ENCODE assay signal across 21 mouse cellular contexts in the genomic region with DNA sequence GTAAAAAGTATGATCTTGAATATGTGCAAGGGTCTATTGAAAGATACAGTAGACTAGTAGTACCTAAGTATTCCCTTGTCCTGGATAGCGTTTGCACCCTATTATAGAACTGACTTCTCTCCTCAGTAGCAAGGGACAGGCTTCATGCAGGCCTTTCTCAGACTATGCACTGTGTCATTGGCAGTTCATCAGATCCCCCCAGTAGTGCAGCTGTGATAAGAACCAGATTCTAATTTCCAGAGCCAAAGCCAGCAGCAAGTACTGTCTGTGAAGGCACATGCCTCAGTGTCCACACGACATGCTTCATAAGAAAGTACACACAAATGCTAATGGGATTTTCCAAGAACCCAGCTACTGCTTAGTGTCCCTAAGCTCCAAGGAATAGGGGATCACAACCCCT.
"Had no signal": no experiment of that assay in that cellular context is flagged by ENCODE, and none has a peak within 500 bp of the region (broad histone marks: within the 10 kb centered on the region; RNA-seq: fewer than 3 reads in every experiment).

No protein-coding gene starts in this region.

- H3K9me3 ChIP-seq: heart, embryonic 10.5 days; heart, embryonic 12.5 days; intestine, embryonic 15.5 days; limb, embryonic 10.5 days; limb, embryonic 12.5 days had no signal

- H3K27ac ChIP-seq: gastrocnemius, adult 2 months; heart, embryonic 10.5 days; hindbrain, embryonic 14.5 days; hindbrain, postnatal 0 days; intestine, embryonic 15.5 days; layer of hippocampus, adult 2 months; left cerebral cortex, adult 2 months; limb, embryonic 10.5 days; limb, embryonic 12.5 days had no signal

- DNase-seq: gastrocnemius, adult 2 months; gastrocnemius, postnatal 10 days; gastrocnemius, postnatal 25 days; heart, adult 18-20 months; heart, postnatal 10 days; kidney, adult 18-20 months; kidney, adult 8-10 months; kidney, postnatal 10 days; kidney, postnatal 25 days; kidney, postnatal 4 days; liver had no signal

- ATAC-seq: hindbrain, postnatal 0 days; intestine, embryonic 15.5 days; intestine, postnatal 0 days had no signal

- H3K4me2 ChIP-seq: heart, embryonic 12.5 days; hindbrain, embryonic 14.5 days; intestine, embryonic 15.5 days; limb, embryonic 12.5 days had no signal

- H3K36me3 ChIP-seq: heart, embryonic 10.5 days; heart, embryonic 12.5 days; intestine, embryonic 15.5 days; limb, embryonic 10.5 days; limb, embryonic 12.5 days had no signal

- H3K9ac ChIP-seq: heart, embryonic 12.5 days; hindbrain, embryonic 14.5 days; intestine, embryonic 15.5 days; limb, embryonic 12.5 days had no signal

- H3K27me3 ChIP-seq: heart, embryonic 12.5 days; intestine, embryonic 15.5 days; limb, embryonic 12.5 days had no signal

- H3K4me1 ChIP-seq: heart, embryonic 10.5 days; intestine, embryonic 15.5 days; limb, embryonic 12.5 days had no signal

- H3K4me3 ChIP-seq: gastrocnemius, adult 2 months; heart, embryonic 10.5 days; heart, embryonic 12.5 days; intestine, embryonic 15.5 days; layer of hippocampus, adult 2 months; left cerebral cortex, adult 2 months; limb, embryonic 10.5 days; limb, embryonic 12.5 days had no signal
